Mouse (Mus musculus) gastrocnemius, postnatal 25 days (tissue): ENCODE results near the gene Bcl2l10. TPM values are rescaled to one million over a fixed set of nuclear protein-coding genes. Genes with fewer than 3 reads are reported as not detected.

Source experiments
- DNase-seq: peaks from one replicate; pipeline ENCODE4 v3.0.0; 2022
- long read RNA-seq, 2 experiments: library from polyadenylated mRNA; stranded (forward); transcript quantifications; one replicate each; pipeline ENCODE4 v2.0.0; 2021
- total RNA-seq, 2 experiments: library from RNA; stranded (reverse); gene quantifications; 1 replicate in 1 of 2; 2 replicates in 1 of 2; pipeline ENCODE4 v1.2.3; 2021

Bcl2l10 gene
- total RNA-seq, result not detected
- long read RNA-seq, experiment 1, result 0 reads
- long read RNA-seq, experiment 2, result 0 reads

DNA sequence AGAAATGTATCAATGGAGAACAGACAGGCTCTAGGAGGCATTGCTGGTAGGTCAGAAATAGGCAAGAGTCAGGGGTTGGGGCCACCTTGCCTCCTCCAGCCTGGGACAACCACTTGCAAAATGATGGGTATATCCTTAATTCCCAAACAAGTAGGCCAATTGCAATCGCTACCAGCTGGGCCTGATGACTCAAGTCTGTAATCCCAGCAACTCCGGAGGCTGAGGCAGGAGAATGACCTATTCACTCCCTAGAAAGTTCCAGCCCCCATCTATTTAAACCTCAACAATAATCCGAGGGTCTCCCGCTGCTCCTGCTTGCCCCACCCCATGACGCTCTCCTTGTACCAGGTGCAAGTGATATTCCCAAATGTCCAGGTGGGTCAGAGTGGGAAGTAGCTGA lies at the start of gene Bcl2l10:
Bcl2l10 (plus strand) TSS at position 301 of the 400 bp plus-strand sequence.
- DNase-seq, result no peak

DNA sequence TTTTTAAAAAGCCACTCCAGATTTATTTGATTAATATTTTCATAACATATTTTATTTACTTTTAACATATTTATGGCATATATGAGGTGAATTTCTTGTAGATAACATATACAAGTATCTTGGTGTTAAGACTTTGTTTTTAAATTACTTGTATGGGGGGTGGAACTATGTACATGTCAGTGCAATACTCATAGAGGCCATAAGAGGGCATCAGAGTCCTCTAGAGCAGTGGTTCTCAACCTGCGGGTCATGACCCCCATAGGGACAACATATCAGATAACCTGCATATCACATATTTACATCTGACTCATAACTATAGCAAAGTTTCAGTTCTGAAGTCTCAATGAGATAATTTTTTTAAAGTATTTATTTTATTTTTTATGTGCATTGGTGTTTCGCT lies 48.2 kb upstream of the Bcl2l10 start:
- DNase-seq, result no peak

DNA sequence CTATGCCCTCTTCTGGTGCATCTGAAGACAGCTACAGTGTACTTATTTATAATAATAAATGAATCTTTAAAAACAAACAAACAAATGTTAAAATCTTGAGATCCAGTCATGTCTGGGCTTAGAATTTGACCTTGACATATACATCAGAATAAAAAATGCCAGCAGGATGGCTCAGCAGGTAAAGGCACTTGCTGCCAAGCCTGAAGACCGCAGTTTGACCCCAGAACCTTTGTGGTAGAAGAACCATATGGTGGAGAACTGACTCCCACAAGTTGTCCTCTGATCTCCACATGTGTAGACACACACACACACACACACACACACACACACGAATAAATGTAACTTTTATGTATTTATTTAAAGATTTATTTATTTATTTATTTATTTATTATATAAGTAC lies 44.5 kb upstream of the Bcl2l10 start:
- no peak for DNase-seq

DNA sequence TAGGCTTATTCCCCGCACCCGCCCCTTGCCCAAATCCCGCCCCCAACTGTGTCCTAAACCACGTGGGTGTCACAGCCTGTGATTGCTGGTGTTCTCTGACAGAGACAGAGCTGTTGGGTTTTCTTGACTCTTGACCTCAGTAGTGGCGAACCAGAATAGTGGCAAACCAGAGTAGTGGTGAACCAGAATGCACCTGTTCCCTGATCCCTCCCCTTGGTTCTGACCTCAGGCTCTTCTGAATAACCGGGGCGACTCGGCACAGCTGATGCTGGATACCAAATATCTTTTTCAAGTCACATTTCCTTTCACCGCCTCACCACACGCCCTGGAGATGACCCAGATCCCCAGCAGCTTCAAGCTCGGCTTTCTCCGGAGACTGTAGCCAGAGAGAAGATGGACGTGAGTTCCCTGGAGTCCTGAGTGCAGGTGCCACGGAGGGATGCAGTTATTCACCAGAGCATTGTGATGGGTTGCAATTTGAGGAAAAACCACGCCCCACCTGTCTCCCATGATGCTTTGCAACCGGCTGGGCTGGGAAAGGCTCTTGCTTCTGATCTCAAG lies 43.8 kb upstream of the Bcl2l10 start:
- no peak for DNase-seq

DNA sequence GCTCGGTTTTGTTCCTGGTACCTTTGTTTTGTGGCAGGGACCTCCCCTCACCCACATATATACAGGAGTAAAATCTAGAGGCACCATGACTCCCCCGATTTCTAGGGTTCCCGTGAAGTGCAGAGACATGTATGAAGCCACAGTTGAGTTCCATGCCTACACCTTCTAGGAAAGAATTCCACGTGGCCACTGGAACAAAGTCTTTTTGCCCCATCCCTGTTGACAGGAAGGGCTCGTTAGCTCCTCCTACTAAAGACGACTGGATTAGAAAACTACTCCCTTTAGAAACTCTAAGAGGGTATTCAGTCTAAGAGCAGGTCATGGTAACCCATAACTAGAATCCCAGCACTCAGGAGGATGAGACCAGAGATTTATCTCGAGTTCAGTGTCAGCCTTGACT lies 43.3 kb upstream of the Bcl2l10 start:
- DNase-seq, result no peak

DNA sequence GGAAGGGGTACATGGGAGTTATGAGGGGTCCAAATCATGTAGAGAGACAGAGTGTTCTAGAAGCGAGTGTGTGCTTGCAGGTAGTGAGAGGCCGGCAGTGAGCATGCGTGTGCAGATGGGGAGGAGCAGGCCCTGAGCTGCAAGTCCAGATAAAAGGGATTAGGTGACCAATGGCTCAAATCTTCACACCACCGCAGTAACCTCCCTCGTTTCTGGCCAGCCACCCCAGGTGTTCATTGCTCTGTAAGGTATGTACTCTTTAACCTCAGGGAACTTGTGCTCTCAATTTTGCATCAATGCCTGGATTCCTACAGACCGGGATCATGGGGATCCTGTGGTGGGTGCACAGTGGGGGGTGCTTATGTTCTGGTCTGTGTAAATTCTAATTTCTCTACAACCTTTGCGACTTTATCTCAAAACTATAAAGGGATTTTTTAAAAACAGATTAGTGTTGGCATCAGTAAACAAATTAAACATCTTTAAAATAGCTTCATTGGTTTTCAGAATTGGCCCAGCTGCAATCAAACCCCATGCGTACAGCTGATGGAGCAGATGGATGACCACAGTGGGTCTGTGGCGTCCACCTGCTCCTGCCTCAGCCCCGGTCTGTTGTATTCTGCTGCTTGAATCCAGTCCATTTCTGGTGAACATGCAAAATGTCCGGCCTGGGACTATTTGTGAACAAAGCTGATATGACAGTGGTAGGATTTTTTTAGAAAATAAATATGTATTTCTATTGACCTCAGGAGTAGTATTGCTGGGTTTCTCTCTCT lies 41.2 kb upstream of the Bcl2l10 start, which contains the start of gene Gnb5:
Gnb5 (plus strand) TSS at position 163 of the 773 bp plus-strand sequence.
- DNase-seq, result no peak

DNA sequence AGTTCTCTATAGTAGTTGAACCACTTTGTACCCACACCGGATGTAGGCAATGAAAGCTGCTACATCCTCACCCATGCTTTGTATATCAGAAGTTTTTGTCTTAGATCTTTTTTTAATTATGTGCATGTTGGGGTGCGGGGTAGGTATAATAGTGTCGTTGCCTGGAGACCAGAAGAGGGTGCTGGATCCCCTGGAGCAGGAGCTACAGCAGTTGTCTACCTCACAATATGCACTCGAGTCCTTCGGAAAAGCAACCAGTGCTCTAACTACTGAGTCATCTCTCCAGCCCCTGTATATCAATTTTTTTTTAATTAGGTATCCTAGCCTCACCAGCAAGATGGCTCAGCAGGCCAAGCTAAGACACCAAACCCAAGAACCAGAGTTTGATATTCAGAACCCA lies 40.5 kb upstream of the Bcl2l10 start:
- DNase-seq, result no peak

DNA sequence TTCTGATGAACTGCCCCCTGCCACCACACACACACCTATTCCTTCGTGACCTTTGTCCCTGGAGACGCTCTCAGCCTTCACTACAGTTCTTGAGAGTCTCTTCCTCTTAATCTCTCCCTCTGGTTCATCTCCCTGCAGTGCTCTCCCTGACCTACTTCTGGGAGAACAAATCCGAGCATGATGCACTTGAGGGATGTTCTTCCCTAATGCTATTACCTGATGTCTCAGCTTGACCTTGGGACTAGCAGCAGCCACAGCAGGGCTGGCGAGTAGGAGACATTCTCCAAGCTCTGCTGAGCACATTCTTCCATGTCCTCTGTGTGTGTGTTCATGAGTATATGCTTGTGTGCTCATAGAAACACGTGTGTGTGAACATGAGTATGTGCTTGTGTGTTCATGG lies 38.9 kb upstream of the Bcl2l10 start:
- DNase-seq, result no peak

DNA sequence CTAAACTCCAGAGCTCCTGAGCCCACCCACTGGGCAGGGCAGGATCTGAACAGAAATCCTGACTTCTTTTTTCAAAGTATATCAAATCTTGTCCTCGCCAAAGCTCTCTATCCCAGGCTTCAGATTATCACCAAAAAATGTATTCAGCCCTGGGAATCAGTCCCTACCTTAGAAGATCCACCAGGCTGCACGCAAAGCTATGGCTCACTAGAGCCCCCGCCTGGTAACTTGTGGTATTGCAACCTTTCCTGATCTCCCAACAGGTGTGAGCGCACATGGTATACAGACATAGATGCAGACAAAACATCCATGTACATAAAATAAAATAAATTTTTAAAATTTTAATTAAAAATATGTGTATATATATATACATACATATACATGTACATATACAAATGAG lies 35.5 kb upstream of the Bcl2l10 start:
- DNase-seq, result peak; percentile 23

DNA sequence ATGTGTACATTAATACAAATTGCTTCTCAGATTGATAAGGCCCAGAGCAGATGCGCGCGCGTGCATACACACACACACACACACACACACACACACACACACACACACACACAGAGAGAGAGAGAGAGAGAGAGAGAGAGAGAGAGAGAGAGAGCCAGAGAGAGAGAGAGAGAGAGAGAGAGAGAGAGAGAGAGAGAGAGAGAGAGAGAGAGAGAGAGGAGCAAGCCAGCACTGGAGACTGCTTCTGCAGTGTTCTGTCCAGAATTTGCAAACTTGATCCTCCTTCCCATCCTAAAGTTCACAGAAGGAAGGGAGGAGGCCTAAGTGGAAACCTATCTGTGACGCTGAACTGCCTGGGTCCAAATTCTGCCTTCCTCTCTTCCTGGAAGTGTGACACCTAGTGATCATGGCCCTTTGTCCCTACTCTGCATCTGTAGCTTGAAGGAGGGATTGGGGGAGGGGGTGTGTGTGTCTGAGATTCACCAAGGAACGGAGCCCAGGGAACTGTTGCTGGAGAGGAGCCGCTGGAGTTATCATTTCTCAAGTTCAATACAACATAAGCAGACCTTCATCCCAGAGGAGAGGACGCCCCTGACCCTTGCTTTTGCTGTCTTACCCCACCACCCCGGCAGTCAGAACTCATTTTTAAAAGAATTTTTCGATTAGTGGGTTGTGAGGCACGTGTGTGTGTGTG lies 34.3 kb upstream of the Bcl2l10 start:
- DNase-seq, result no peak

DNA sequence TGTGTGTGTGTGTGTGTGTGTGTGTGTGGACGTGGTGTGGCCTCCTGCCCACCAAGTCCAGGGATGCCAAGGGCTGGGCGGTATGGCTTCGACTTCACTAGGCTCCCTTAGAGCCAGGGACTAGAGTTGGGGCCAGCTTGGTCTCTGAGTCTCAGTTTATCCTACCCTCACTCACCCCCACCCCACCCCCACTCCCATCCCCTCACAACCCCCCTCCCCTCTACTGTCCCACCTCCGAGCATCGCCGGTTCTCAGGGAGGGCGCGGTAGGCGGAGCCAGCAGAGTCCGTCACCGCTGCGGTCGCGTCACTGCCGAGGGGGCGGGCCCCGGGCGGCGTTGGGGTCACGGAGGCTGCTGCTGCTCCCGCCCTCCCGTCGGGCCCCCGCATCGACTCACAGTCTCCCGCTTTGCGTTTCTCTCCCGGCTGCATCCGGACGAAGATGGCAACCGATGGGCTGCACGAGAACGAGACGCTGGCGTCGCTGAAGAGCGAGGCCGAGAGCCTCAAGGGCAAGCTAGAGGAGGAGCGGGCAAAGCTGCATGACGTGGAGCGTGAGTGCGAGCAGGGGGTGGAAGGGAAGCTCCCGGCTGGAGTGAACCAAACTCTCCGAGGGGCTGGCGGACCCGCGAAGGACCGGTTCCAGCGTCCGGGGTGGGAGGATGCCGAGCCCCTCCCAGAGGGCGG lies 33.6 kb upstream of the Bcl2l10 start:
- DNase-seq, result peak; percentile 84

DNA sequence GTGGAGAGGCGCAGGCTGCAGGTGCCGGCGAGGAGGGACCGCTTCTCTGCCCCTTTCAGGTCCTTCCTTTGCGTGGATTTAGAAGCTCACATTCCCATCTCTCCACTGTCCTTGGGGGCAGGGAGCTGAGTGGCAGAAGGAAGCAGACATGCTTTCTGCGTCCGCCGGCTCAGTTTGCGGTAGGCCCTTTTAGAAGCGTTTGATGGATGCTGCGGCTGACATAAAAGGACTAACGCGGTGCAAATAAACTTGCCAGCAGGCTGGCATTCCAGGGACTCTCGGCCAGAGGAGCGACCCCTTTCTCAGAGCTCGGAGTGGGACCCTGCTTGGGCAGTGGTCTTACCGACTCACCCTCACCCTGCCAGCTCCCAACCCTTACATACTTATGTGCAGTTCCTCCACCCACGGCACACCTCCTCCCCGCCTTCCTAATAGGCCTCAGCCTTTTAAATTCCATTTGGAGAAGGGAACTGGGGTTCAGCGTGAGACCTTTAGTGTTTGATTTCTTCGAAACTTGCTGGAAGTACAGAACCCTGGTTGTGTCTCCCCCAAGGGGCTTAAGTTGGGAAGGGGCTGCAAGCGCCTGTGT lies 32.9 kb upstream of the Bcl2l10 start:
- no peak for DNase-seq

DNA sequence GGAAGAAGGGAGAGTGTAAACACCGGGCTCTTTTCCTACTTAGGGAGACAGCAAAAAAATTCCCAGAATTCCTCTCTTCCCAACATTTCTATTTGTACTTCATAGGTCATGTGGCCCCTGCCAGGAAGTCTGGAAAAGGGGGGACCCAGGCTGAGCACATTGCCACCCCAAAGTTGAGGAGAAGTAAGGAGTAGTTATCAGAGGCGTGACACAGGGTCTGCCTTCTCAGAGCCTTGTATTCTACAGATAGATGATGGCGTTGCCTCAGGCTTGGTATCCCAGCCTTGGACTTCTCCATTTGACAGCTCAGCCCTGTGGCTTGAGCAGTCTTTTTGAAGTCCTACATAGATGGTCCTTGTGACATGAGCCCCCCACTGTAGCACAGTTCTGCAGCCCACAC lies 32.3 kb upstream of the Bcl2l10 start:
- no peak for DNase-seq

DNA sequence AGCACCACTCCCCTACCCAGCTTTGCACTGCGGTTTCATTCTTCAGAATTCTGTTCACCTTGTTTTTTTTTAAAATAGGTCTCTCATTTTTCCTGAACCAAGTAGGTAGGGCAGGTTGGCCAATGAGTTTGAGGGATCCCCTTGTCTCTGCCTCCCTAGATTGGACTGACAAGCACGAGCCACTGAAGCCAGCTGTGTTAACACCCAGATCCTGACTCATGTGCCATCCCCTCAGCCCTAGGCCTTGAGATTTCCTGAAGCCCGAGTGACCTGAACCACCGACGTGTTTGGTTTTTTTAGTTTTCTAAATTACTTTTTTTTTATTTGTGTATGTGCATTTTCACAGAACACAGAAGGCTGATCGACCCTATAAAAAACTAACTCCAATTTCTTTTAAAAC lies 30.8 kb upstream of the Bcl2l10 start:
- DNase-seq, result no peak

DNA sequence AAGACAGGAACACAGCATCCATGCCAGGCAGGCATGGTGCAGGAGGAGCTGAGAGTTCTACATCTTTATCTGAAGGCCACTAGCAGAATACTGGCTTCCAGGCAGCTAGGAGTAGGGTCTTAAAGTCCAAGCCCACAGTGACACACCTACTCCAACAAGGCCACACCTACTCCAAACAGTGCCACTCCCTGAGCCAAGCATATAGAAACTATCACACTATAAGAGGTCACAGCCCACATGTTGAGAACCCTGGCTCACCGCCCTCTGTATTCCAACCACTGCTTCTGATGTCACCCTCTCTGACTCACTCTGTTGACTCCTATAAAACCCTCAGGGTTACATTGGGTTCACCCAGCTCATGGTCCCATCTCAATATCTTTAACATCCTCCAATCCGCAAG lies 29.4 kb upstream of the Bcl2l10 start:
- no peak for DNase-seq

DNA sequence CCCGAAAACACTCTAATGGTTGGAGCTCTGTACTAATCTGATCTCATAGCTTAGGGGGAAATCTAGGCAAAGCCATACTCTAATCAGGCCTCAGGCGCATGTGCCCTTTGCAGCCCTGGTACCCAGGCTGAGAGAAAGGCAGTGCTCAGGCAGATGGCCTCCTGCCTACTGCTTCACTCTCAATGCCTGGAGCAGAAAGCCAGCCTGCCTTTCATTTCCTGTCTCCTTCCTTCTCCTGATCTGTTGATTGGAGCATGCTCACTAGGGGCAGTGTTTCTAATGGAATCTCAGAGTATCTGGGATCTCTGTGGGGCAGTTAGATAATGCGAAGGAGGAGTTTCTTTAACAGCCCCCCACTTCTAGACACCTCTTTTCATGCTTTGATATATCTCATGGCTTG lies 28.2 kb upstream of the Bcl2l10 start:
- no peak for DNase-seq

DNA sequence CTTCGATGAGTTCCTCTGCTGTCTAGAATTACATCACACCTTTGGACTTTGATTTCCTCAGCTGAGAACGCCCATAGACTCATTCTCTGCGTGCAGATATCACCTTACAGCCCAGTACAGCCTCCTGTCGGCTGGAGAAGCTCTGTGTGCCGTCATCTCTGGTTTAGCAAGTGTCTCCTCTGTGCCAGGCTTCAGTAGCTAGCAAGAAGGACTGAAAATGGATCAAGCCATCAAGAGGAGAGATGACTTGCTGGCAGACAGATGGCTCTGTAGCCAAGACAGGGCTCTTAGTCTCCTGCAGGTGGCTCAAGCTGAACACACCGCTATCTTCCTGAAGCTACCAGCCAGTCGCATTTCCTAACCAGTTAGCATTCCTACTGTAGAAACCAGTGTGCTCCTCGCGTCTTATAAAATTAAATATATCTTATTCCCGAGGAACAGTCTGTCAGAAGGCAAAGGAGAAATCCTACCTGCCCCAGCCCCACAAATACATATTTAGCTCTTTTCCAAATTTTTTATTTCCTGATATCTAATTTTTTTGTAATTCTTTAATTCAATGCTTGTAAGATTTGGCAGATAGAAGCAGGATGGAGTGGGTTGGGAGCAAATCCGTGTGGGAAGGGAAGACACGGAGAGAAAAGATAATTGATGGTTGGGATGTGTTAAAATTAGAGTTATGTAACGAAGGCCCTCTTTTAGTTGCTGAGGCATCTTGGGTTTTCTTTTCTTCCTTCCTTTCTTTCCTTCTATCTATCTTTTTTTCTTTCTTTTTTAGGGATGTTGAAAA lies 25.3 kb upstream of the Bcl2l10 start:
- DNase-seq, result no peak

DNA sequence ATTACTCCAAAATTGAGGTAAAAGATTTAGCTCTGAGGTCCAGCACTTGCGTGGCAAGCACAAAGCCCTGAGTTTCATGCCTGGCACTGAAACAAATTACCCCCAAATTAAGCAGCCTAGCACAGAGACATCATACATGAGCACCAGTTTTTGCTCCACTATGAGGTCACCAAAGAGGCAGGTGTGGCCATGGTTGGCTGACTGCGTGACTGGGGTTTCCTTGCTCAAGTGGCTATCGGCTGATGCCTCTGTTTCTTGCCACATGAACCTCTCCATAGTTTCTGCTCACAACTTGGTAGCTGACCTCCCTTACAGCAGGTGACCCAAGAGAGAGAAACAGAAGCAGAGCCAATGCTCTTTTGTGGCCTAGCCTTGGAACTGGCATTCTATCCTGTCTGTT lies 19.5 kb upstream of the Bcl2l10 start:
- DNase-seq, result no peak

DNA sequence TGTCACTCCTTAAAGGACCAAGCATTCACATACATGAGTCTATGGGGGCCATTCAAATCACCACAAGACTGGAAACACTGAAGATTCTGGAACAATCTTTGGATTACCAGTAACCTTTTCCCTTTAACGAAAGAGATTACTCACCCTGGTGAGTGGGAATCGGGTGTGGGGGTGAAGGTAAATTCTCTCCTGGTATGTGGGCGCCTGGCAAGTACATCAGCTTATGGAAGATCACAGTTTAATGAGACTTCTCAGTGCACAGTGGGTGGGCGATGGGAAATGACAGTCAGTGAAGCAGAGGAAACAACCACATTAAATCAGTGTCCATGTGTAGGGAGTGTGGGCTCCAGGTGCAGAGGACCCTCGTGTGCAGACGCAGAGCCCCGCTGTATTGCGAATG lies 16.7 kb upstream of the Bcl2l10 start:
- no peak for DNase-seq

DNA sequence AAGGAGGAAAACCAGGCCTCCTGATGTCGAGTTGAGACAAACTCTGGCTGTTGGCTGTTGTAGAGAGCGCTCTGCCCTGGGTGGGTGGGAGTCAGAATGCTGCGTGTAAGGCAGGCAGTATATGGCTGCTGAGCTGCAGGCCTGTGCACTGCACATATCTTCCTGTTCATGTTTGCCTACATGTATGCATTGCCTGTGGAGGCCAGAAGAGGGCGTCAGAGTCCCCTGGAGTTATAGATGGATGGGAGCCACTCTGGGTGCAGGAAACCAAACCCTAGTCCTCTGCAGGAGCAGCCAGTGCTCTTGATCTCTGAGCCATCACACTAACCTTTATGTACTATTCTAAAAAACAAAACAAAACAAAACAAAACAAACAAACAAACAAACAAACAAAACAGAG lies 13.1 kb upstream of the Bcl2l10 start:
- no peak for DNase-seq

DNA sequence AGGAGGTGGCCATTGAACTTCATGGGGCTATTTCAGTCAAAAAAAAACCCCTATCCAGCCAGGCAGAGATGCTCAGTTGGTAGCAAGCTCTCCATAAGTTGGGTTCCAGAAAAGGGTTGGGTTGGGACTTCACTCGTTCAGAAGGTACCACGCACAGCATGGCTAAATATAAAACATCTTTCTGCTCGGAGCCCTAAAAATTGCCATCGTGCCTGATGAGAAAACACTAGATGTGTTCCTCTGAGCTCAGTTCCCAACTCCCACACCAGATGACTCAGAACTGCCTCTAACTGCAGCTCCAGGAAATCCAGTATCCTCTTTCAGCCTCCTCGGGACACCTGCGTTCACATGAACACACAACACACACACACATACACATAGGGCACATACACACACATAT lies 9.5 kb upstream of the Bcl2l10 start:
- DNase-seq, result no peak

DNA sequence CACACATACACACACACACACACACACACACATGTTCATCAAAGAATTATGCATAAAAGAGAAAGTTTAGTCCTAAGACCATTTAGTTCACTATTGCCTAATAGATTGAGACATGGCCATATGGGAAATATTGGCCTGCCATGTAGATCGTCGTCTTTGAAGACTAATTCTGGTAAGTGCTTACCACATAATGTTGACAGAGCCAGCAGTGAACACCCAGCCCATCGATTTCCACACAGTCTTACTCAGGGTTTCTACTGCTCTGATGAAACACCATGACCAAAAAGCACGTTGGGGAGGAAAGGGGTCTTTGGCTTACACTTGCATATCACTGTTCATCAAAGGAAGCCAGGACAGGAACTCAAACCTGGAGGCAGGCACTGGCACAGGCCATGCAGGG lies 5.1 kb upstream of the Bcl2l10 start:
- DNase-seq, result no peak
